Mouse (Mus musculus) kidney, postnatal 36 days (tissue): ENCODE results near the gene Hsp90aa1.
"Not testable (repeated sequence)": the region's sequence is repeated elsewhere in the genome, so short reads cannot be mapped to it uniquely, and the experiment has no call there.

ENCODE experiments used
- DNase-seq, 2 experiments: peaks; one replicate each; pipeline ENCODE4 v3.0.0; 2021 to 2022; ENCODE audit warnings: mixed read lengths in 2 of 2

The Hsp90aa1 gene

DNA sequence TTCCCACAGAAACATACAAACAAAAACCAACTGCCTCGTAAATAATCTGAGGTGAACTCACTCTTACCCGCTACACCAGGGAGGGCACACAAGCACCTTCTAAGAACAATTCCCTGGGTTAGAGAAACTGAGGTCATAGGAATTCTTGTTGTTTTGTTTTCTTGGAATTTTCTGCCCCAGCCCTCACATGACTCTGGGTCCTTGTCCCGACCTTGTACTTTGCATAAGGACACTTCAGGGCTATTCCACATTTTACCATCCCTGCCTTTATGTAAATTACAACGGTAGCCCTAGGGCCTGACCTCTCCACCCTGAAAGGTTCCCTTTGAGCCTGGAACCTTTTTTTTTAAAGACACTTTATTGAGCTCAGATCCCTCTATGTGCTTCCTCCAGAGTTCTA lies at the start of gene Hsp90aa1:
Gene Hsp90aa1 (minus strand): TSS at position 173 of the 400 bp plus-strand sequence.
- no peak for DNase-seq

DNA sequence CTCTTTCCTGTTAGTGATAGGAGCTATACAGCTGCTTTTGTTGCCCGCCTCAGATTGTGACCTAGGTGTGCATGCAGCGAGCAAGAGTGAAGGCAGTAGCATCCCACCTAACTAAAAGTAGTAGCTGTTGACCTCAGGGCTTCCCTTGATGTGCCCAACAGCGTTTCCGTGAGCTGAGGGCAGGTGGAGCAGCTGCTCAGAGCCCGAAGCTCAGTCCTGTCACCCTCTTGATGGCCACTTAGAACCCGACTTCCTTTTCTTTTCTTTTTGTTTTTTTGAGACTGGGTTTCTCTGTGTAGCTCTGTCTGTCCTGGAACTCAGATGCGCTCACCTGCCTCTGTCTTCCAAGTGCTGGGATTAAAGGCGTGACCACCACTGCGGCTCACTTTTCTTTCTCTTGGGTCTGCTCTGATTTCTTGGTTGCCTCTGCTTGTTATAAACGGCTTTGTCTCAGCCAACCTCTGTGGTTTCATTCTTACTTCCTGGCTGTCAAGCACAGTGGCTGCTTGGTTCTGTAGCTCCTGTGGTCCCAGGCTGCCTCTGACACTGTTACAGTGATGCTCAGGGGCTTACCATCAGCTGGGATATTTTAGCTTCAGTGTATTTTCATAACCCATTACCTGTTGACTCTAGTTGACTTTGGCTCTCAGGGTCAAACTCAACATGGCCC lies 48.4 kb upstream of the Hsp90aa1 start:
- no peak for DNase-seq

GRCm38 (mm10) chr12:110738158-110738921 lies 35.8 kb upstream of the Hsp90aa1 start:
- DNase-seq: peak; percentile 20 to 59

- DNase-seq: peak; percentile 97 to 99
Measured at GRCm38 (mm10) chr12:110737170-110738157, 34.9 kb upstream of the Hsp90aa1 start, which contains the start of gene Wdr20. Gene Wdr20, plus strand, starts transcription at chr12:110737944.

GRCm38 (mm10) chr12:110736641-110737040 lies 34.1 kb upstream of the Hsp90aa1 start:
- no peak for DNase-seq

- DNase-seq: not testable (repeated sequence)
Measured at GRCm38 (mm10) chr12:110733254-110733653, 30.7 kb upstream of the Hsp90aa1 start.

DNA sequence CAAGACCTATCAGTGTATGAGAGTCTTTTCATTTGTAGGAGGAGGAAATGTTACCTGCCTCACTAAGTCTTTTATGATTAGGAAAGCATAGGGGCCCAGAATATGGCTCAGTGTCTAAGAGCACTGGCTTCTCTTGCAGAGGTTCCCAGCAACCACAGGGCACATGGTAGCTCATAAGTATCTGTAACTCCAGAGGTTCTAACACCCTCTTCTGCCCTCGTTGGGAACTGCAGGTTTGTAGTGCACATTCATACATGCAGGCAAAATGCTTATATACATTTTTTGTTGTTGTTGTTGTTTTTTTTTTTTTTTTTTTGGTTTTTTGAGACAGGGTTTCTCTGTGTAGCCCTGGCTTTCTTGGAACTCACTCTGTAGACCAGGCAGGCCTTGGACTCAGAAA lies 23.9 kb upstream of the Hsp90aa1 start:
- no peak for DNase-seq

DNA sequence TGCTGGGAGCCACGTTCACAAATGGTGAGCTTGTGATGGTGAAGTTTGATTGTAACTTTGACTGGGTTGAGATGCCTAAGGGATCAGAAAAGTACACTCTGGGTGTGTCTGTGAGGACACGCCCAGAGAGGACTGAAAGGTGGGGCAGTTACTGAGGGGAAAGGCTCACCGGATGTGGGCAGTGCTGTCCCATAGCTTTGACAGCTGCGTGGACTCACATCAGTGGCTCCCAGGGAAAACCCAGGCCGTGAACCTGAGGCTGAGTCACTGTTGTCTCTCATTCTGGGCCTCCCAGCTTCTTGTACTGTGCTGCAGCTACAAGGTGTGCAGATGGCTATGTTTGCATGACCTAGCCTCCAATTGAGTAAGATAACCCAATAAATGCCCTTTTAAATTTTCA lies 23.0 kb upstream of the Hsp90aa1 start:
- DNase-seq: no peak

GRCm38 (mm10) chr12:110725051-110725450 lies 22.5 kb upstream of the Hsp90aa1 start:
- DNase-seq: no peak

DNA sequence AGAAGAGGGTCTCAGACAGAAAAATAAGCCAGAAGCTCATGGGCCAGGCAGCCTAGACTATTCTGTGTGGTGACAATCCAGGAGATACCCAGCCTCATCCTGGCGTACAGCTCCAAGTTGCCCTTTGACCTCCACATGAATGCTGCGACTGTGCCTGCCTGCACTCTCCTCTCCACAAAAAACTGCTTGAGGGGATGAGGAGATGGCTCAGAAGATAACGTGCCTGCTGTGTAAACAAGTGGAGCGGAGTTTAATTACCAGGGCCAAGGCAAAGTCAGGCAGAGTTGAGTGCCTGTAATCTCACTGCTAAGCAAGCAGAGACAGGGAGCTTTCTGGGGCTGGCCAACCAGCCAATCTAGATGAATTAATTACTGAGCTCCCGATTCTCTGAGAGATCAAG lies 13.5 kb upstream of the Hsp90aa1 start:
- DNase-seq: no peak

GRCm38 (mm10) chr12:110714215-110714614 lies 11.7 kb upstream of the Hsp90aa1 start:
- no peak for DNase-seq

- DNase-seq: peak in 1 of 2 experiments; percentile 29
Measured at GRCm38 (mm10) chr12:110713784-110714183, 11.3 kb upstream of the Hsp90aa1 start.

- DNase-seq: no peak
Measured at GRCm38 (mm10) chr12:110711270-110711669, 8.7 kb upstream of the Hsp90aa1 start.

- no peak for DNase-seq
Measured at GRCm38 (mm10) chr12:110707451-110707850, 4.9 kb upstream of the Hsp90aa1 start.

- peak; percentile 67 to 76 for DNase-seq
Measured at GRCm38 (mm10) chr12:110706337-110707231, 4.1 kb upstream of the Hsp90aa1 start.

- not testable (repeated sequence) for DNase-seq
Measured at GRCm38 (mm10) chr12:110705419-110705818, 2.9 kb upstream of the Hsp90aa1 start.

GRCm38 (mm10) chr12:110703682-110704081 lies 1.2 kb upstream of the Hsp90aa1 start:
- no peak for DNase-seq

GRCm38 (mm10) chr12:110703008-110703471 lies 512 bp upstream of the Hsp90aa1 start:
- DNase-seq: peak; percentile 84 to 94

- peak; percentile 20 to 57 for DNase-seq
Measured at GRCm38 (mm10) chr12:110701363-110701762, 1.2 kb downstream of the Hsp90aa1 start.

DNA sequence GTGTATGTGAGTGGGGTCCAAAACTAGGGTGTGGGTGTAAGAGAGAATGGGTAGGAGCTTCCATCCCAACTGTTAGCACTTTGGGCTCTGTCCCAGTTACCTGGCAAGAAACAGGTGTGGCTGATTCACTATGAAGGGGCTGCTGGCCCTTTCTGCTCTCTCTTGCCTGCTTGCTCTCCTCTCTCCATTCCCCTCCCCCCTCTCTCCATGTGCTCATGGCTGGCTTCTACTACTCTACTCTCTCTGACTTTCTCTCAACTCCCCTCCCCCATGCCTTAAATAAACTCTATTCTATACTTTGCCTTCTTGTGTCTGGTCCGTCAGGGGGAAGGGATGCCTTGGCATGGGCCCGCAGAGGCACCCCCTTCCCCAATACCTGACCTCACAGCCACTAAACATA lies 1.8 kb downstream of the Hsp90aa1 start:
- DNase-seq: no peak

- no peak for DNase-seq
Measured at GRCm38 (mm10) chr12:110699171-110699547, 3.4 kb downstream of the Hsp90aa1 start.
